Mouse (Mus musculus): Measurements from ENCODE around the gene Kmt2a. TPM values are rescaled to one million over a fixed set of nuclear protein-coding genes. Genes with fewer than 3 reads are reported as not detected.

Kmt2a gene
- polyA plus RNA-seq (2014; fragmentation: Illumina TruSeq; extraction: RNeasy Lipid Tissue Mini Kit (QIAGEN cat#74804); ENCODE audit: insufficient read depth, low read depth, low replicate concordance): 3.3 TPM

GRCm38 (mm10) chr9:44881221-44881871 lies at the start of gene Kmt2a:
Kmt2a (minus strand) TSS chr9:44881296.

GRCm38 (mm10) chr9:44920374-44921122 lies 39.5 kb upstream of the Kmt2a start, which contains the start of gene Atp5l:
Atp5l (minus strand) TSS chr9:44920742.

GRCm38 (mm10) chr9:44802808-44803450 lies 78.2 kb downstream of the Kmt2a start, which contains the start of gene Ttc36:
Ttc36 (minus strand) TSS chr9:44803072.

DNA sequence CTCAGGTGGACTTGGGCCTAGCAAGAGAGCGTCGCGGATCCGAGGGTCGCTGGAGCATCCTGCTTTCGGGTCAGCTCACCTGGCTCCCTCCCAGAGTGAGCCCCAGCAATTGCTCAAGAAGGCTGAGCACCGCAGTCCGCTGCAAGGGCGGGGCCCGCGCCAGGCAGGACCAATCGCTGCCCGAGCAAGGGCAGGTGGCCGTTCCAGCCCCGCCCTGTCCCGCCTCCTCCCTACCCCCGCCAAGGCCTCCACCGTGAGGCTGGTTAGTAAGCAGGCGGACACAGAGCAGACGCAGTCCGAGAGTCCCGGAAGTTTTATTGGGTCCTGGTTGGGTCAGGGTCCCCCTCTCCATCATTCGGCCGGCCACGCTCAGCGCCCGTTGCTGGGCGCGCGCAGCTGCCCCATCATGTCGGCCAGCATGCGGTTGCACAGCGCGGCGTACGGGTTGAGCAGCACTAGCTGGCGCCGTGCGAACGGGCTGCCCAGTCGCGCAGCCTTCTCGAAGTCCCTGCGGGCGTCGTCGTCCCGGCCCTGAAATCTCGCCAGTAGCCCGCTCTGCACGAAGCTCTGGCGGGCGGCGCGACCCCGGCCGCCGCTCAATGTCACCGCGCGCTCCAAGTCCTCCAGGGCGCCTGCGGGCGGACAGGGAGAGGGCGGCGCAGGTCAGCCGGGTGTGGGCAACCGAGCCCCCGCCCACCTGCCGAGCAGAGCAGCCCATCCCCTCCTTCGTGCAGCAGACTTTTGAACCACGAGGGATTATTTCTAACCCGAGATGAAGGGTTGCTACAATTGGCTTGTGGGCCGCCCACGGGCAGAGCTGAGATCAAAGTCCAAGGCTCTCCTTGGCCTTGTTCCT lies 81.8 kb downstream of the Kmt2a start, which contains the start of gene Tmem25:
Tmem25 (minus strand) TSS at position 206 of the 856 bp plus-strand sequence.

GRCm38 (mm10) chr9:44767101-44768028 lies 113.7 kb downstream of the Kmt2a start, which contains the start of the genes Arcn1 and Ift46:
Arcn1 (minus strand) TSS chr9:44767845.
Ift46 (plus strand) TSS chr9:44767908.

Other genes with a start within 250 kb of the Kmt2a start
- not detected for gene Treh, start 208.1 kb downstream of the Kmt2a start, polyA plus RNA-seq (2014; fragmentation: Illumina TruSeq; extraction: RNeasy Lipid Tissue Mini Kit (QIAGEN cat#74804); ENCODE audit: insufficient read depth, low read depth, low replicate concordance)
- gene Phldb1, start 146.1 kb downstream of the Kmt2a start, polyA plus RNA-seq (2014; fragmentation: Illumina TruSeq; extraction: RNeasy Lipid Tissue Mini Kit (QIAGEN cat#74804); ENCODE audit: insufficient read depth, low read depth, low replicate concordance): 23.8 TPM
- 47.9 TPM for gene Arcn1, start 113.5 kb downstream of the Kmt2a start, polyA plus RNA-seq (2014; fragmentation: Illumina TruSeq; extraction: RNeasy Lipid Tissue Mini Kit (QIAGEN cat#74804); ENCODE audit: insufficient read depth, low read depth, low replicate concordance)
- 39.4 TPM for gene Ift46, start 113.4 kb downstream of the Kmt2a start, polyA plus RNA-seq (2014; fragmentation: Illumina TruSeq; extraction: RNeasy Lipid Tissue Mini Kit (QIAGEN cat#74804); ENCODE audit: insufficient read depth, low read depth, low replicate concordance)
- gene Tmem25, start 82.0 kb downstream of the Kmt2a start, polyA plus RNA-seq (2014; fragmentation: Illumina TruSeq; extraction: RNeasy Lipid Tissue Mini Kit (QIAGEN cat#74804); ENCODE audit: insufficient read depth, low read depth, low replicate concordance): 1.5 TPM
- 17.0 TPM for gene Ttc36, start 78.2 kb downstream of the Kmt2a start, polyA plus RNA-seq (2014; fragmentation: Illumina TruSeq; extraction: RNeasy Lipid Tissue Mini Kit (QIAGEN cat#74804); ENCODE audit: insufficient read depth, low read depth, low replicate concordance)
- 733 TPM for gene Atp5l, start 39.4 kb upstream of the Kmt2a start, polyA plus RNA-seq (2014; fragmentation: Illumina TruSeq; extraction: RNeasy Lipid Tissue Mini Kit (QIAGEN cat#74804); ENCODE audit: insufficient read depth, low read depth, low replicate concordance)
- 10.6 TPM for gene Ube4a, start 84.3 kb upstream of the Kmt2a start, polyA plus RNA-seq (2014; fragmentation: Illumina TruSeq; extraction: RNeasy Lipid Tissue Mini Kit (QIAGEN cat#74804); ENCODE audit: insufficient read depth, low read depth, low replicate concordance)
- 14.7 TPM for gene Cd3g, start 99.1 kb upstream of the Kmt2a start, polyA plus RNA-seq (2014; fragmentation: Illumina TruSeq; extraction: RNeasy Lipid Tissue Mini Kit (QIAGEN cat#74804); ENCODE audit: insufficient read depth, low read depth, low replicate concordance)
- 12.3 TPM for gene Cd3d, start 100.5 kb upstream of the Kmt2a start, polyA plus RNA-seq (2014; fragmentation: Illumina TruSeq; extraction: RNeasy Lipid Tissue Mini Kit (QIAGEN cat#74804); ENCODE audit: insufficient read depth, low read depth, low replicate concordance)
- gene Cd3e, start 128.3 kb upstream of the Kmt2a start, polyA plus RNA-seq (2014; fragmentation: Illumina TruSeq; extraction: RNeasy Lipid Tissue Mini Kit (QIAGEN cat#74804); ENCODE audit: insufficient read depth, low read depth, low replicate concordance): 5.1 TPM
- gene Mpzl2, start 158.5 kb upstream of the Kmt2a start, polyA plus RNA-seq (2014; fragmentation: Illumina TruSeq; extraction: RNeasy Lipid Tissue Mini Kit (QIAGEN cat#74804); ENCODE audit: insufficient read depth, low read depth, low replicate concordance): 1.9 TPM
- gene Mpzl3, start 173.9 kb upstream of the Kmt2a start, polyA plus RNA-seq (2014; fragmentation: Illumina TruSeq; extraction: RNeasy Lipid Tissue Mini Kit (QIAGEN cat#74804); ENCODE audit: insufficient read depth, low read depth, low replicate concordance): 2.6 TPM
- 4.2 TPM for gene Jaml, start 197.9 kb upstream of the Kmt2a start, polyA plus RNA-seq (2014; fragmentation: Illumina TruSeq; extraction: RNeasy Lipid Tissue Mini Kit (QIAGEN cat#74804); ENCODE audit: insufficient read depth, low read depth, low replicate concordance)
- gene Scn2b, start 236.5 kb upstream of the Kmt2a start, polyA plus RNA-seq (2014; fragmentation: Illumina TruSeq; extraction: RNeasy Lipid Tissue Mini Kit (QIAGEN cat#74804); ENCODE audit: insufficient read depth, low read depth, low replicate concordance): 0.14 TPM

All from lung, adult 10 weeks (tissue).